Mouse (Mus musculus) kidney, postnatal 0 days (tissue): ENCODE measurements around the gene Myo16. TPM values are rescaled to one million over a fixed set of nuclear protein-coding genes. Genes with fewer than 3 reads are reported as not detected.

Experiments
- ATAC-seq: fragments of 200-750 bp; cut with Nextera tagmentation; replicated peaks from 2 replicates; pipeline ENCODE4 v1.8.0; 2017; ENCODE audit warnings: low read depth, moderate number of reproducible peaks, moderate TSS enrichment, moderate library complexity; ENCODE audit not compliant: low FRiP score
- DNase-seq: peaks from one replicate; pipeline ENCODE4 v3.0.0-alpha.2; 2016; ENCODE audit warnings: low spot score
- H3K27ac ChIP-seq: fragments of 300-500 bp; sonication (generic); 2 replicates; pipeline ENCODE4 v1.5.1; 2014; ENCODE audit warnings: mild to moderate bottlenecking
- H3K27me3 ChIP-seq: fragments of 300-500 bp; sonication (generic); 2 replicates; pipeline ENCODE4 v1.6.1; 2014; ENCODE audit warnings: low read length, mixed read lengths; ENCODE audit not compliant: insufficient read depth
- H3K36me3 ChIP-seq: fragments of 300-500 bp; sonication (generic); 2 replicates; pipeline ENCODE4 v1.6.1; 2014; ENCODE audit warnings: low read length, mixed read lengths; ENCODE audit not compliant: insufficient read depth
- H3K4me1 ChIP-seq: fragments of 300-500 bp; sonication (generic); replicated peaks from 2 replicates; pipeline ENCODE4 v1.6.1; 2014; ENCODE audit warnings: antibody characterized with exemption, low read length, mixed read lengths; ENCODE audit not compliant: insufficient read depth
- H3K4me2 ChIP-seq: fragments of 300-500 bp; sonication (generic); 2 replicates; pipeline ENCODE4 v1.6.1; 2014; ENCODE audit warnings: mild to moderate bottlenecking, low read length, moderate library complexity, mixed read lengths
- H3K4me3 ChIP-seq: fragments of 300-500 bp; sonication (generic); replicated peaks from 2 replicates; pipeline ENCODE4 v1.5.1; 2014; ENCODE audit warnings: low read depth, low read length
- H3K9ac ChIP-seq: fragments of 300-500 bp; sonication (generic); 2 replicates; pipeline ENCODE4 v1.6.1; 2014; ENCODE audit warnings: low read depth, low read length
- H3K9me3 ChIP-seq: fragments of 300-500 bp; sonication (generic); replicated peaks from 2 replicates; pipeline ENCODE4 v1.6.1; 2016; ENCODE audit warnings: low read length, inconsistent platforms, mixed read lengths
- CTCF ChIP-seq: IDR thresholded peaks from 2 replicates; pipeline ENCODE4 v1.5.1; 2016; ENCODE audit warnings: antibody characterized with exemption, low read depth, mild to moderate bottlenecking, moderate library complexity
- WGBS: fragments of 180-500 bp; shearing (Covaris S2); extraction: QIAGEN DNeasy Blood & Tissue Kit; methylation state at CpG from one replicate; pipeline ENCODE4 v1.1.7; 2014; 5-methylcytosine and 5-hydroxymethylcytosine counted together
- polyA plus RNA-seq: library from polyadenylated mRNA; unstranded; fragments of >200 nt; fragmentation: Nextera tagmentation; extraction: Ambion mirVana; gene quantifications from 2 replicates; pipeline ENCODE4 v1.2.1, GENCODE M21; 2015

Myo16 gene
- polyA plus RNA-seq, 1 experiment from 2014 or later: 0.08 TPM

DNA sequence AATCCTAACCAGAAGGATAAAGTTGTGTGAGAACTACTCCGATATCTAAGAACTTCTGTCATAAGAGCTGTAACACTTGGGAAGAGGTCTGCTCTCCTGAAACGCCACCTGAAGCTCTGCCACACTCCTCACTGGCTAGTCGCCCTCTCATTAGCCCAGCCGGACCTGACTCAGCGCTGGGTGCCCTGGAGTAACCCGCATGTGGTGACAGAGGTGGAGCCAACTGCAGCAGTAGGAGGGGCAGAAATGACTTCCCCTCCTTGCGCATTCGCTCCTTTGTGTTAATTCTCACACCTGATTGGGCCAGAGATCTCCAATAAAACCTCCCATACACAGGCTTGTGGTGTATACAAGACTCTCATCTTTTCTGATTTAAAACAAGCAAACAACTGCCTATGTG is 14.2 kb upstream of the Myo16 start:
- no peak for DNase-seq
- no peaks in the 10 kb centered on the region for H3K9me3 ChIP-seq
- no peak overlapping the region for H3K4me3 ChIP-seq
- ATAC-seq: no peak
- no peak overlapping the region for H3K27ac ChIP-seq
- TF ChIP-seq CTCF: no peak
- no peak overlapping the region for H3K9ac ChIP-seq
- no peaks in the 10 kb centered on the region for H3K36me3 ChIP-seq
- 20% methylated on average over 8 of the region's 8 CpGs for WGBS
- H3K4me2 ChIP-seq: no peak overlapping the region
- H3K4me1 ChIP-seq: no peaks in the 10 kb centered on the region
- no peaks in the 10 kb centered on the region for H3K27me3 ChIP-seq

DNA sequence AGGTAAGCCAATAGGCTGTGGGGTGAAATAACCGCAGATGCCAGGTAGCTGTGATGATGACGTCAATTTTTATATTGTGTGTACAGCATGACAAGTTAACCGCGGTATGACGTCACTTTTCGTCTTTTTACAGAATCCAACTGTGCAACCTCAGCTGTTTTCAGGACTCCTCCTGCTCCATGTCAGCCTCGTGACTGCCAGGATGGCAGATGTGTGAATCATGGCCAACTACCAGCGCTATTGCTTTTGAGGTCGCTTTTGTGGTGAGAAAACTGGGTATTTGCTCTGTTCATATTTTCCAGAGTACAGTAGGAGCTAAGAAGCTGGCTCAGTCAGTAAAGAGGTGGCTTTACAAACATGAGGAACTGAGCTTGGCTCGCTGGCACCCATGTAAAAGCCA is 9.8 kb upstream of the Myo16 start:
- H3K4me3 ChIP-seq: no peak overlapping the region
- no peak overlapping the region for H3K4me2 ChIP-seq
- H3K9ac ChIP-seq: no peak overlapping the region
- WGBS: 83% methylated on average over 10 of the region's 10 CpGs
- no peak for ATAC-seq
- H3K4me1 ChIP-seq: no peaks in the 10 kb centered on the region
- H3K9me3 ChIP-seq: no peaks in the 10 kb centered on the region
- no peak overlapping the region for H3K27ac ChIP-seq
- TF ChIP-seq CTCF: no peak
- H3K27me3 ChIP-seq: no peaks in the 10 kb centered on the region
- H3K36me3 ChIP-seq: no peaks in the 10 kb centered on the region
- no peak for DNase-seq

DNA sequence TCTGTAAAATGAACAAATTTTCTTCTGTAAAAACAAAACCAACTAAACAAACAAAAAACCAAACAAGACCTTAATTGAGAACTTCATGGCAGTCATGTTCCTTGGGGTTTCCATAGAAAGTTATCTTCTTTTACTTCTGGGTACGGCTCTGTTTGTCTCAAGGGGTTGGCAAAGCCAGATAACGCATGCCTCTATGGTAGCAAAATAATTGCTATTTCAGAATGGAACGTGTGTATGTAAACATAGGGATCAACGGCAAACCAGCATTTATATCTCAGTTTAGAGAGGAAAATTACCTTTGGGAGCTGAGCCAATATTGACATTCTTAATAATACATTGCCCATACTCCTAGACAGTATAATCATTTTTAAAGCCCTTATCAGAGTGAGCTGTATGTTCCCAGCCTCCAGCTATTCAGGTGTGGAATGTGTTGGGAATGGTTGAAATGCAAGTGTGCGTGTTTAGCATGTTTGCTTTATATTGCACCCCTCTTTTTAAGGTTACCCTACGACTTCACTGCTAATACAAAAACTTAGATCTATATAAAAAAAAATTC is 1.9 kb upstream of the Myo16 start:
- 83% methylated on average over 6 of the region's 6 CpGs for WGBS
- Histone ChIP-seq H3K4me2 (no peak overlapping the region), H3K27ac (no peak overlapping the region), H3K27me3 (peaks cover 9% of the 10 kb centered on the region; the same call in 1 of the 2 replicates), H3K36me3 (no peaks in the 10 kb centered on the region), H3K9ac (no peak overlapping the region), H3K4me3 (no peak overlapping the region), H3K4me1 (no peaks in the 10 kb centered on the region), H3K9me3 (no peaks in the 10 kb centered on the region)
- TF ChIP-seq CTCF: no peak
- no peak for DNase-seq
- ATAC-seq: no peak

DNA sequence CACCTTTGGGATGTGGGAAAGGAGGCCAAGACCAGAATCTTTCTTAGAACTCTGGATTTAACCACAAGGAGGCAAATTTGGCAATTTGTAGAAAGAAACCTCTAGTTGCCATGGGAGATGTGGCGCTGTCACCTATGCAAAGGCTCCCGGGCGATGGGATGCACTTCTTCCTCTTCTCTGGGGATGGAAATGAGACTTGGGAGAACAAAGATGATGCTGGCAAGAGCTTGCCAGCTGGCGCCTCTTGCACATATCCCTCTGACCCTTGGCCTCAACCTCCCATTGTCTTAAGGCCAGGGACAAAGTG is 681 bp downstream of the Myo16 start:
- Histone ChIP-seq H3K4me2 (peak overlapping the region; percentile 76), H3K4me3 (peak overlapping the region; percentile 43), H3K9me3 (no peaks in the 10 kb centered on the region), H3K9ac (peak overlapping the region; percentile 40; the same call in 1 of the 2 replicates), H3K27me3 (peaks cover 9% of the 10 kb centered on the region; the same call in 1 of the 2 replicates), H3K27ac (no peak overlapping the region), H3K36me3 (no peaks in the 10 kb centered on the region), H3K4me1 (no peaks in the 10 kb centered on the region)
- no peak for TF ChIP-seq CTCF
- no peak for ATAC-seq
- no peak for DNase-seq
- 21% methylated on average over 4 of the region's 4 CpGs for WGBS

DNA sequence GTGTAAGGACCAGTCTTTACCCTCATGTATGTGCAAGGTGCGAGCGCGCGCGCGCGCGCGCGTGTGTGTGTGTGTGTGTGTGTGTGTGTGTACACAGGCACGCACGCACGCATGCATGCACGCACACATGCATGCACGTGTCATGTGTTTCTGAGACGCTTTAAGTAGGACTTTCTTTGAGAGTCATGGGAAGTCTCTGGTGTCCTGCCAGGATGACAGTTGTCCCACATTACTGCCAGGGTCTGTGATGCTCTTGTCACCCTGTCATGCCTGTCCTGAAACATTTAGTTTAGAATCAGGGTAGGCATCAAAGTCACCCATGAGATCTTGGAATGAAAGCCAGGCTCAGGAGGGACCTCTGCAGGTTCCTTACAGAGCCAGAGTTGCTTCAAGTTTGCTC is 1.4 kb downstream of the Myo16 start:
- WGBS: 95% methylated on average over 16 of the region's 16 CpGs
- Histone ChIP-seq H3K9ac (no peak overlapping the region), H3K4me1 (no peaks in the 10 kb centered on the region), H3K27ac (no peak overlapping the region), H3K9me3 (no peaks in the 10 kb centered on the region), H3K4me3 (no peak overlapping the region), H3K4me2 (no peak overlapping the region), H3K36me3 (no peaks in the 10 kb centered on the region), H3K27me3 (peaks cover 9% of the 10 kb centered on the region; the same call in 1 of the 2 replicates)
- ATAC-seq (no peak), DNase-seq (no peak)
- TF ChIP-seq CTCF: no peak

DNA sequence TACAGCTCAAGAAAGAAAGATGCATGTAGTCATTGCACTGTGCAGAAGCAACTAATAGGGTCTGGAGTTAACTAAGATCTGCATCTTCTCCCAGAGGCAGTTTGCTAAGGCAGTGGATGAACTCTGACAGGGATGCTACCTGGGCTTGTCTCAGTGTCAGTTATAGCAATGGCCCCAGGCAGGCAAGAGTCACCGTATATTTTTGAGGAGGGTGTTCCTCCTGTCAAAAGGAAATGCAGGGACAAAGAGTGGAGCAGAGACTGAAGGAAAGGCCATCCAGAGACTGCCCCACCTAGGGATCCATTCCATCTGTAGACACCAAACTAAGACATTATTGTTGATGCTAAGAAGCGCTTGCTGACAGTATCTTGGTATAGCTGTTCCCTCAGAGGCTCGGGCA is 7.4 kb downstream of the Myo16 start:
- ATAC-seq: no peak
- WGBS: 90% methylated on average over 3 of the region's 3 CpGs
- Histone ChIP-seq H3K27ac (no peak overlapping the region), H3K4me3 (no peak overlapping the region), H3K4me2 (no peak overlapping the region), H3K27me3 (no peaks in the 10 kb centered on the region), H3K9ac (no peak overlapping the region), H3K9me3 (no peaks in the 10 kb centered on the region), H3K4me1 (no peaks in the 10 kb centered on the region), H3K36me3 (no peaks in the 10 kb centered on the region)
- no peak for DNase-seq
- no peak for TF ChIP-seq CTCF

DNA sequence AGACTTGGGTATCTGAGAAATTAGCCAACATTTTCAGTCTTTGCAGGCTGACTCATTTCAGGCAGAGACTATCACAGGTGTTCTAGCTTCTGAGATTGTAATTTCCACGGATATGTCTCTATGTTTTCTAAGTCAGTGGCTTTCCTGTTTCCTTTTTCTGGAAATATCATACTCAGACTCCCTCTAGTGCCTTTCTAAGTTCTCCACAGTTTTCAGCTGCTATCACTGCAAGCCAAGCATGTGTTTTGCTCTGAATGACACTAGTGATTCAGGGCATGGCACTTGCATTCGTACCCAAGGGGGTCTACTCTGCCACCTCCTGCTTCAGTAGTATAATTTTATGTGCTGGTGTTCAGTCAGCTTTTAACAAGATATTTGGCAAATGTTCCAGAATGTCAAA is 11.2 kb downstream of the Myo16 start:
- peak; percentile 22; the same call in 1 of the 2 replicates for TF ChIP-seq CTCF
- ATAC-seq (no peak), DNase-seq (no peak)
- Histone ChIP-seq H3K36me3 (no peaks in the 10 kb centered on the region), H3K9me3 (no peaks in the 10 kb centered on the region), H3K9ac (no peak overlapping the region), H3K4me2 (no peak overlapping the region), H3K4me3 (no peak overlapping the region), H3K27ac (no peak overlapping the region), H3K27me3 (no peaks in the 10 kb centered on the region), H3K4me1 (no peaks in the 10 kb centered on the region)
- 65% methylated on average over 2 of the region's 2 CpGs for WGBS
